Mouse (Mus musculus): Measurements from ENCODE around the gene Ntrk3. TPM values are rescaled to one million over a fixed set of nuclear protein-coding genes. Genes with fewer than 3 reads are reported as not detected.

The Ntrk3 gene
- total and polyA plus RNA-seq, 2 experiments: 0.09 to 0.38 TPM

GRCm38 (mm10) chr7:78542468-78542867, 195.3 kb downstream of the Ntrk3 start:
- no peaks in the 10 kb centered on the region for H3K36me3 ChIP-seq (ENCODE audit: control insufficient read depth, insufficient read depth, low read length)
- no peak overlapping the region for H3K9ac ChIP-seq (ENCODE audit: low read depth, low read length)
- no peak overlapping the region for H3K27ac ChIP-seq (replicated peaks; ENCODE audit: insufficient read depth, low read depth, low read length)
- no peaks in the 10 kb centered on the region for H3K27me3 ChIP-seq (ENCODE audit: control insufficient read depth, insufficient read depth, low read length)
- H3K79me2 ChIP-seq (ENCODE audit: control insufficient read depth, insufficient read depth, low read length): no peaks in the 10 kb centered on the region
- no peak overlapping the region for H3K4me3 ChIP-seq (ENCODE audit: insufficient read depth, low read depth, low read length)
- no peak for TF ChIP-seq POLR2A (IDR thresholded peaks at IDR 0.05; ENCODE audit: extremely low read depth, insufficient read depth, low read length)
- no peak for TF ChIP-seq CTCF (IDR thresholded peaks at IDR 0.05; ENCODE audit: low read depth, low read length)
- WGBS: 66% methylated on average over 4 of the region's 4 CpGs
- DNase-seq (ENCODE audit: extremely low read depth, low read depth, low spot score): no peak
- no peaks in the 10 kb centered on the region for H3K4me1 ChIP-seq (ENCODE audit: control insufficient read depth, insufficient read depth, low read length)

GRCm38 (mm10) chr7:78530286-78530685, 207.5 kb downstream of the Ntrk3 start:
- no peak overlapping the region for H3K9ac ChIP-seq (ENCODE audit: low read depth, low read length)
- TF ChIP-seq CTCF (IDR thresholded peaks at IDR 0.05; ENCODE audit: low read depth, low read length) (no peak), POLR2A (IDR thresholded peaks at IDR 0.05; ENCODE audit: extremely low read depth, insufficient read depth, low read length) (no peak)
- no peaks in the 10 kb centered on the region for H3K27me3 ChIP-seq (ENCODE audit: control insufficient read depth, insufficient read depth, low read length)
- no peaks in the 10 kb centered on the region for H3K36me3 ChIP-seq (ENCODE audit: control insufficient read depth, insufficient read depth, low read length)
- no peak overlapping the region for H3K27ac ChIP-seq (replicated peaks; ENCODE audit: insufficient read depth, low read depth, low read length)
- H3K4me3 ChIP-seq (ENCODE audit: insufficient read depth, low read depth, low read length): no peak overlapping the region
- WGBS: 43% methylated on average over 6 of the region's 6 CpGs
- DNase-seq (ENCODE audit: extremely low read depth, low read depth, low spot score): no peak
- H3K79me2 ChIP-seq (ENCODE audit: control insufficient read depth, insufficient read depth, low read length): no peaks in the 10 kb centered on the region
- H3K4me1 ChIP-seq (ENCODE audit: control insufficient read depth, insufficient read depth, low read length): no peaks in the 10 kb centered on the region

GRCm38 (mm10) chr7:78528008-78528407, 209.8 kb downstream of the Ntrk3 start:
- WGBS: 88% methylated on average over 3 of the region's 3 CpGs
- H3K4me3 ChIP-seq (ENCODE audit: insufficient read depth, low read depth, low read length): no peak overlapping the region

GRCm38 (mm10) chr7:78527564-78527963, 210.2 kb downstream of the Ntrk3 start:
- no peaks in the 10 kb centered on the region for H3K36me3 ChIP-seq (ENCODE audit: control insufficient read depth, insufficient read depth, low read length)
- WGBS: 60% methylated on average over 4 of the region's 4 CpGs

More at GRCm38 (mm10) chr7:78528008-78528407, 209.8 kb downstream of the Ntrk3 start:
- Histone ChIP-seq H3K4me1 (ENCODE audit: control insufficient read depth, insufficient read depth, low read length) (no peaks in the 10 kb centered on the region), H3K27ac (replicated peaks; ENCODE audit: insufficient read depth, low read depth, low read length) (no peak overlapping the region), H3K9ac (ENCODE audit: low read depth, low read length) (no peak overlapping the region), H3K79me2 (ENCODE audit: control insufficient read depth, insufficient read depth, low read length) (no peaks in the 10 kb centered on the region), H3K36me3 (ENCODE audit: control insufficient read depth, insufficient read depth, low read length) (no peaks in the 10 kb centered on the region), H3K27me3 (ENCODE audit: control insufficient read depth, insufficient read depth, low read length) (no peaks in the 10 kb centered on the region)
- DNase-seq (ENCODE audit: extremely low read depth, low read depth, low spot score): no peak
- no peak for TF ChIP-seq POLR2A (IDR thresholded peaks at IDR 0.05; ENCODE audit: extremely low read depth, insufficient read depth, low read length)

GRCm38 (mm10) chr7:78520243-78520927, 217.4 kb downstream of the Ntrk3 start:
- no peak for DNase-seq (ENCODE audit: extremely low read depth, low read depth, low spot score)
- Histone ChIP-seq H3K9ac (ENCODE audit: low read depth, low read length) (no peak overlapping the region), H3K36me3 (ENCODE audit: control insufficient read depth, insufficient read depth, low read length) (no peaks in the 10 kb centered on the region), H3K79me2 (ENCODE audit: control insufficient read depth, insufficient read depth, low read length) (no peaks in the 10 kb centered on the region), H3K4me3 (ENCODE audit: insufficient read depth, low read depth, low read length) (no peak overlapping the region), H3K27ac (replicated peaks; ENCODE audit: insufficient read depth, low read depth, low read length) (no peak overlapping the region), H3K4me1 (ENCODE audit: control insufficient read depth, insufficient read depth, low read length) (no peaks in the 10 kb centered on the region), H3K27me3 (ENCODE audit: control insufficient read depth, insufficient read depth, low read length) (no peaks in the 10 kb centered on the region)
- no peak for TF ChIP-seq CTCF (IDR thresholded peaks at IDR 0.05; ENCODE audit: low read depth, low read length)
- 81% methylated on average over 9 of the region's 9 CpGs for WGBS

More at GRCm38 (mm10) chr7:78527564-78527963, 210.2 kb downstream of the Ntrk3 start:
- Histone ChIP-seq H3K79me2 (ENCODE audit: control insufficient read depth, insufficient read depth, low read length) (no peaks in the 10 kb centered on the region), H3K4me1 (ENCODE audit: control insufficient read depth, insufficient read depth, low read length) (no peaks in the 10 kb centered on the region), H3K4me3 (ENCODE audit: insufficient read depth, low read depth, low read length) (no peak overlapping the region), H3K27me3 (ENCODE audit: control insufficient read depth, insufficient read depth, low read length) (no peaks in the 10 kb centered on the region), H3K9ac (ENCODE audit: low read depth, low read length) (no peak overlapping the region), H3K27ac (replicated peaks; ENCODE audit: insufficient read depth, low read depth, low read length) (no peak overlapping the region)
- no peak for TF ChIP-seq POLR2A (IDR thresholded peaks at IDR 0.05; ENCODE audit: extremely low read depth, insufficient read depth, low read length)
- no peak for DNase-seq (ENCODE audit: extremely low read depth, low read depth, low spot score)

- H3K27me3 ChIP-seq (ENCODE audit: control insufficient read depth, insufficient read depth, low read length): no peaks in the 10 kb centered on the region
- 78% methylated on average over 3 of the region's 3 CpGs for WGBS
- H3K79me2 ChIP-seq (ENCODE audit: control insufficient read depth, insufficient read depth, low read length): no peaks in the 10 kb centered on the region
- H3K4me3 ChIP-seq (ENCODE audit: insufficient read depth, low read depth, low read length): no peak overlapping the region
- no peak for DNase-seq (ENCODE audit: extremely low read depth, low read depth, low spot score)
- H3K9ac ChIP-seq (ENCODE audit: low read depth, low read length): no peak overlapping the region
- no peaks in the 10 kb centered on the region for H3K36me3 ChIP-seq (ENCODE audit: control insufficient read depth, insufficient read depth, low read length)
- TF ChIP-seq CTCF (IDR thresholded peaks at IDR 0.05; ENCODE audit: low read depth, low read length) (no peak), POLR2A (IDR thresholded peaks at IDR 0.05; ENCODE audit: extremely low read depth, insufficient read depth, low read length) (no peak)
- H3K27ac ChIP-seq (replicated peaks; ENCODE audit: insufficient read depth, low read depth, low read length): no peak overlapping the region
- no peaks in the 10 kb centered on the region for H3K4me1 ChIP-seq (ENCODE audit: control insufficient read depth, insufficient read depth, low read length)
Measured at GRCm38 (mm10) chr7:78519689-78520088, 218.1 kb downstream of the Ntrk3 start.

Measured in liver, adult 2 months (tissue).